Mouse (Mus musculus): ENCODE results near the gene Nrip1.

- TF ChIP-seq CTCF (IDR thresholded peaks at IDR 0.05; ENCODE audit: borderline replicate concordance, insufficient read depth, low read depth, low read length) (no peak), POLR2A (IDR thresholded peaks at IDR 0.05; ENCODE audit: borderline replicate concordance, insufficient read depth, low read length) (no peak)
Observed at GRCm38 (mm10) chr16:76363641-76364040, 10.0 kb downstream of the Nrip1 start.
